Comparison of ENCODE assay signal across 8 mouse cellular contexts in genomic region chr19:43689419-43690246, GRCm38 (mm10). TPM values are rescaled to one million over a fixed set of nuclear protein-coding genes. Genes with fewer than 3 reads are reported as not detected.
DNase-seq lines count a peak whose midpoint lies in the region; ATAC-seq lines count a peak whose summit lies in the region.

Gene Entpd7 (plus strand): TSS chr19:43689672.

- ATAC-seq in hindbrain, embryonic 12.5 days (ENCODE audit: low FRiP score): peak; percentile 99

- peaks cover under 1% of the 10 kb centered on the region; the same call in 1 of the 2 replicates for H3K27me3 ChIP-seq in hindbrain, embryonic 12.5 days

- no peaks in the 10 kb centered on the region for H3K9me3 ChIP-seq in hindbrain, embryonic 12.5 days (replicated peaks)

- DNase-seq in Muller cell, postnatal 12 days (ENCODE audit: inconsistent ontology term): peak; percentile 99
- DNase-seq in cerebellum, adult 9-11 months: peak; percentile 98
- peak; percentile 96 to 97 for DNase-seq in frontal cortex, postnatal 10 days (ENCODE audit: low spot score in 2 of 2)
- DNase-seq in layer of hippocampus, postnatal 14 days (ENCODE audit: low spot score in 2 of 2): peak; percentile 94 to 98
- DNase-seq in lung, postnatal 14 days: peak; percentile 95
- peak; percentile 85 for DNase-seq in retina, adult 2 months (ENCODE audit: low read depth, low spot score)
- DNase-seq in thymus, postnatal 36 days: peak; percentile 91 to 95

- peaks cover 12% of the 10 kb centered on the region for H3K4me1 ChIP-seq in hindbrain, embryonic 12.5 days

- H3K9ac ChIP-seq in hindbrain, embryonic 12.5 days: peak within 1 kb of the TSS; percentile 82

- H3K4me3 ChIP-seq in hindbrain, embryonic 12.5 days: peak within 1 kb of the TSS; percentile 65

- H3K4me2 ChIP-seq in hindbrain, embryonic 12.5 days (replicated peaks): peak within 1 kb of the TSS; percentile 88

- under 1% methylated on average over 60 of the region's 60 CpGs for WGBS in hindbrain, embryonic 12.5 days

- peak within 1 kb of the TSS; percentile 70 for H3K27ac ChIP-seq in hindbrain, embryonic 12.5 days

- H3K36me3 ChIP-seq in hindbrain, embryonic 12.5 days: peaks cover 6% of the 10 kb centered on the region; the same call in 1 of the 2 replicates

RNA-seq across cellular contexts. Expression of gene Entpd7, which starts in this region (rescaled TPM):
- polyA plus RNA-seq in hindbrain, embryonic 12.5 days (2016; fragmentation: Nextera tagmentation; extraction: Ambion mirVana): 10.5 and 12.5 TPM in 2 replicates
- total RNA-seq in layer of hippocampus, postnatal 14 days (2021): 10 to 100 TPM; 26.9 to 29.6 TPM

Comparison
In these comparisons a context has a peak if more than half of its experiments do, and no peak if none do; other contexts are left out.
1. Peak in every context shown above with its lines: DNase-seq, ATAC-seq, H3K4me3 ChIP-seq and H3K27ac ChIP-seq.